Mouse (Mus musculus): ENCODE measurements around the gene Bbox1.

GRCm38 (mm10) chr2:110229143-110230087, 84.9 kb downstream of the Bbox1 start:
- TF ChIP-seq CTCF (IDR thresholded peaks at IDR 0.05; ENCODE audit: low read depth) = peak; percentile 85
- no peak for TF ChIP-seq EP300 (IDR thresholded peaks at IDR 0.05; ENCODE audit: low read depth)
